Mouse (Mus musculus): ENCODE data around the gene Gm10670. TPM values are rescaled to one million over a fixed set of nuclear protein-coding genes. Genes with fewer than 3 reads are reported as not detected.

Gm10670 gene
- not detected for polyA plus RNA-seq (2017; shearing (Covaris generic))

DNA sequence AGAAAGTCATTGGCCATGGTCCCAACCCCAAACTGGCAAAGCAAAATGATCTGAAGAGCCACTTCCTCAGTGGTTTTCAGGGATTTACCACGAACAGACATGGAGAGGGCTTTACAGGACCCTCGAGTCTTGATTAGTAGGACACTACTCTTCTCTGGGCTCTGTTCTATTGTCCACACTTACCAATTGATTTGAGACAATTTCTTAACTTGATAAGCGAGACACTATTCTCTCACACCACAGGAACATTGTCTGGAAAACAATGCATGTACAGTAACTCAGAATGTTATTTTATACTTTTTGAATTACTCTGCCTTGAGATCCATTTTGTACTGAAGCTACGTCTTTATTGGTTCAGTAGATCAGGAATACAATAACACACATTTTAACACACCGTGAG lies at the start of gene Gm10670:
Gm10670 (minus strand) TSS at position 101 of the 400 bp plus-strand sequence.

DNA sequence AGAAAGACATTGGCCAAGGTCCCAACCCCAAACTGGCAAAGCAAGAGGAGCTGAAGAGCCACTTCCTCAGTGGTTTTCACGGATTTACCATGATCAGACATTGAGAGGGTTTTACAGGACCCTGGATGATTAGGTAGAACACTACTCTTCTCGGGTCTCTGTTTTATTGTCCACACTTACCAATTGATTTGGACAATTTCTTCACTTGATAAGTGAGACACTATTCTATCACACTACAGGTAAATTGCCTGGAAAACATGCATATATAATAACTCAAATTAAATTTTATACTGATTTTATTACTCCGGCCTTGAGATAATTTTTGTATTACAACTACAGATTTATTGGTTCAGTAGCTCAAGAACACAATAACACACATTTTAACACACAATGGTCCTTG lies 35.7 kb upstream of the Gm10670 start, which contains the start of gene Vmn1r103:
Vmn1r103 (minus strand) TSS at position 101 of the 400 bp plus-strand sequence.

GRCm38 (mm10) chr7:20442493-20442892 lies 32.2 kb downstream of the Gm10670 start, which contains the start of gene Vmn1r101:
Vmn1r101 (minus strand) TSS chr7:20442593.

Other genes starting within 250 kb of the Gm10670 start
- not detected for gene Gm4498, start 241.1 kb downstream of the Gm10670 start, polyA plus RNA-seq (2017; shearing (Covaris generic))
- gene Gm5890, start 212.1 kb downstream of the Gm10670 start, polyA plus RNA-seq (2017; shearing (Covaris generic)), result not detected
- gene Gm4133, start 140.9 kb downstream of the Gm10670 start, polyA plus RNA-seq (2017; shearing (Covaris generic)), result not detected
- gene Gm5728, start 99.5 kb downstream of the Gm10670 start, polyA plus RNA-seq (2017; shearing (Covaris generic)), result not detected
- not detected for gene Vmn1r100, start 57.0 kb downstream of the Gm10670 start, polyA plus RNA-seq (2017; shearing (Covaris generic))
- gene Vmn1r101, start 32.3 kb downstream of the Gm10670 start, polyA plus RNA-seq (2017; shearing (Covaris generic)), result not detected
- gene Vmn1r103, start 35.6 kb upstream of the Gm10670 start, polyA plus RNA-seq (2017; shearing (Covaris generic)), result not detected
- gene Vmn1r104, start 58.9 kb upstream of the Gm10670 start, polyA plus RNA-seq (2017; shearing (Covaris generic)), result 0.73 TPM
- not detected for gene Gm5726, start 70.8 kb upstream of the Gm10670 start, polyA plus RNA-seq (2017; shearing (Covaris generic))
- not detected for gene Gm4141, start 101.3 kb upstream of the Gm10670 start, polyA plus RNA-seq (2017; shearing (Covaris generic))
- gene Gm4513, start 124.1 kb upstream of the Gm10670 start, polyA plus RNA-seq (2017; shearing (Covaris generic)), result 0.24 TPM
- gene Vmn1r107, start 194.0 kb upstream of the Gm10670 start, polyA plus RNA-seq (2017; shearing (Covaris generic)), result not detected
- not detected for gene Vmn1r111, start 228.3 kb upstream of the Gm10670 start, polyA plus RNA-seq (2017; shearing (Covaris generic))